Mouse (Mus musculus): ENCODE results near the gene Elp5. TPM values are rescaled to one million over a fixed set of nuclear protein-coding genes. Genes with fewer than 3 reads are reported as not detected.

Elp5 gene
- polyA plus RNA-seq, 1 experiment = 1.9 TPM

- peaks cover 13% of the 10 kb centered on the region for H3K9me3 ChIP-seq (ENCODE audit: control insufficient read depth, low read length)
- TF ChIP-seq TAL1 (IDR thresholded peaks at IDR 0.05; ENCODE audit: low read length) = no peak
- H3K36me3 ChIP-seq (ENCODE audit: control insufficient read depth) = peaks cover 75% of the 10 kb centered on the region
- peaks cover 12% of the 10 kb centered on the region for H3K4me1 ChIP-seq (ENCODE audit: control insufficient read depth)
- peaks cover 24% of the 10 kb centered on the region for H3K27me3 ChIP-seq (ENCODE audit: control insufficient read depth)
- H3K4me3 ChIP-seq (replicated peaks) = no peak overlapping the region
These were observed 11.5 kb downstream of the Elp5 start for GRCm38 (mm10) chr11:69970775-69971174.

- H3K36me3 ChIP-seq (ENCODE audit: control insufficient read depth) = peaks cover 69% of the 10 kb centered on the region
These were observed 12.1 kb downstream of the Elp5 start for GRCm38 (mm10) chr11:69970222-69970621.

GRCm38 (mm10) chr11:69968793-69969192, 13.5 kb downstream of the Elp5 start:
- H3K9me3 ChIP-seq (ENCODE audit: control insufficient read depth, low read length) = peaks cover 24% of the 10 kb centered on the region
- H3K27me3 ChIP-seq (ENCODE audit: control insufficient read depth) = peaks cover 44% of the 10 kb centered on the region
- H3K4me1 ChIP-seq (ENCODE audit: control insufficient read depth) = peaks cover 17% of the 10 kb centered on the region
- TF ChIP-seq TAL1 (IDR thresholded peaks at IDR 0.05; ENCODE audit: low read length) (no peak), GATA1 (IDR thresholded peaks at IDR 0.05; ENCODE audit: low read length) (no peak)
- peaks cover 55% of the 10 kb centered on the region for H3K36me3 ChIP-seq (ENCODE audit: control insufficient read depth)
- H3K4me3 ChIP-seq (replicated peaks) = no peak overlapping the region

More at GRCm38 (mm10) chr11:69970222-69970621, 12.1 kb downstream of the Elp5 start:
- Histone ChIP-seq H3K4me3 (replicated peaks) (no peak overlapping the region), H3K9me3 (ENCODE audit: control insufficient read depth, low read length) (peaks cover 16% of the 10 kb centered on the region), H3K27me3 (ENCODE audit: control insufficient read depth) (peaks cover 30% of the 10 kb centered on the region), H3K4me1 (ENCODE audit: control insufficient read depth) (peaks cover 16% of the 10 kb centered on the region)
- no peak for TF ChIP-seq TAL1 (IDR thresholded peaks at IDR 0.05; ENCODE audit: low read length)
- no peak for TF ChIP-seq GATA1 (IDR thresholded peaks at IDR 0.05; ENCODE audit: low read length)

- peak overlapping the region; percentile 39 for H3K4me3 ChIP-seq (replicated peaks)
- peaks cover 27% of the 10 kb centered on the region for H3K9me3 ChIP-seq (ENCODE audit: control insufficient read depth, low read length)
- H3K4me1 ChIP-seq (ENCODE audit: control insufficient read depth) = peaks cover 17% of the 10 kb centered on the region
- peaks cover 38% of the 10 kb centered on the region for H3K36me3 ChIP-seq (ENCODE audit: control insufficient read depth)
- peaks cover 62% of the 10 kb centered on the region for H3K27me3 ChIP-seq (ENCODE audit: control insufficient read depth)
- TF ChIP-seq TAL1 (IDR thresholded peaks at IDR 0.05; ENCODE audit: low read length) = no peak
- TF ChIP-seq GATA1 (IDR thresholded peaks at IDR 0.05; ENCODE audit: low read length) = no peak
These were observed 15.3 kb downstream of the Elp5 start for GRCm38 (mm10) chr11:69966860-69967517.

GRCm38 (mm10) chr11:69966006-69966859, 16.1 kb downstream of the Elp5 start:
- peaks cover 27% of the 10 kb centered on the region for H3K9me3 ChIP-seq (ENCODE audit: control insufficient read depth, low read length)
- peaks cover 30% of the 10 kb centered on the region for H3K36me3 ChIP-seq (ENCODE audit: control insufficient read depth)
- H3K4me1 ChIP-seq (ENCODE audit: control insufficient read depth) = peaks cover 17% of the 10 kb centered on the region
- H3K4me3 ChIP-seq (replicated peaks) = peak overlapping the region; percentile 39
- TF ChIP-seq GATA1 (IDR thresholded peaks at IDR 0.05; ENCODE audit: low read length) = no peak
- no peak for TF ChIP-seq TAL1 (IDR thresholded peaks at IDR 0.05; ENCODE audit: low read length)
- H3K27me3 ChIP-seq (ENCODE audit: control insufficient read depth) = peaks cover 70% of the 10 kb centered on the region

GRCm38 (mm10) chr11:69965271-69966005, 16.9 kb downstream of the Elp5 start:
- TF ChIP-seq GATA1 (IDR thresholded peaks at IDR 0.05; ENCODE audit: low read length) (no peak), TAL1 (IDR thresholded peaks at IDR 0.05; ENCODE audit: low read length) (no peak)
- H3K27me3 ChIP-seq (ENCODE audit: control insufficient read depth) = peaks cover 78% of the 10 kb centered on the region
- H3K4me1 ChIP-seq (ENCODE audit: control insufficient read depth) = peaks cover 17% of the 10 kb centered on the region
- peaks cover 27% of the 10 kb centered on the region for H3K9me3 ChIP-seq (ENCODE audit: control insufficient read depth, low read length)
- H3K4me3 ChIP-seq (replicated peaks) = peak overlapping the region; percentile 39
- H3K36me3 ChIP-seq (ENCODE audit: control insufficient read depth) = peaks cover 26% of the 10 kb centered on the region

GRCm38 (mm10) chr11:69964650-69965270, 17.6 kb downstream of the Elp5 start, which contains the start of gene Cldn7:
Cldn7 (plus strand) TSS chr11:69964779.
- peaks cover 84% of the 10 kb centered on the region for H3K27me3 ChIP-seq (ENCODE audit: control insufficient read depth)
- H3K4me3 ChIP-seq (replicated peaks) = no peak within 1 kb of the TSS

GRCm38 (mm10) chr11:69961841-69962240, 20.5 kb downstream of the Elp5 start:
- no peak for TF ChIP-seq TAL1 (IDR thresholded peaks at IDR 0.05; ENCODE audit: low read length)
- no peak for TF ChIP-seq GATA1 (IDR thresholded peaks at IDR 0.05; ENCODE audit: low read length)
- H3K36me3 ChIP-seq (ENCODE audit: control insufficient read depth) = no peaks in the 10 kb centered on the region
- H3K27me3 ChIP-seq (ENCODE audit: control insufficient read depth) = peaks cover 95% of the 10 kb centered on the region

More at GRCm38 (mm10) chr11:69964650-69965270, 17.6 kb downstream of the Elp5 start, which contains the start of gene Cldn7:
- Histone ChIP-seq H3K4me1 (ENCODE audit: control insufficient read depth) (peaks cover 17% of the 10 kb centered on the region), H3K36me3 (ENCODE audit: control insufficient read depth) (peaks cover 20% of the 10 kb centered on the region), H3K9me3 (ENCODE audit: control insufficient read depth, low read length) (peaks cover 27% of the 10 kb centered on the region)
- no peak for TF ChIP-seq GATA1 (IDR thresholded peaks at IDR 0.05; ENCODE audit: low read length)
- TF ChIP-seq TAL1 (IDR thresholded peaks at IDR 0.05; ENCODE audit: low read length) = no peak

More at GRCm38 (mm10) chr11:69961841-69962240, 20.5 kb downstream of the Elp5 start:
- H3K4me3 ChIP-seq (replicated peaks) = no peak overlapping the region
- H3K9me3 ChIP-seq (ENCODE audit: control insufficient read depth, low read length) = peaks cover 25% of the 10 kb centered on the region
- peaks cover 16% of the 10 kb centered on the region for H3K4me1 ChIP-seq (ENCODE audit: control insufficient read depth)
